Mouse (Mus musculus) liver, embryonic 11.5 days (tissue): Measurements from ENCODE around the gene Tmem200a. TPM values are rescaled to one million over a fixed set of nuclear protein-coding genes. Genes with fewer than 3 reads are reported as not detected.
A peak's percentile ranks its signal among the peaks of the same experiment; 100 is the strongest.

ENCODE experiments used
- ATAC-seq: fragments of 200-750 bp; cut with Nextera tagmentation; replicated peaks from 2 replicates; pipeline ENCODE4 v1.8.0; 2017; ENCODE audit warnings: moderate number of reproducible peaks, mild to moderate bottlenecking, moderate TSS enrichment, moderate library complexity; ENCODE audit not compliant: low FRiP score
- DNase-seq: peaks from one replicate; pipeline ENCODE4 v3.0.0-alpha.2; 2017; ENCODE audit warnings: low spot score
- H3K27ac ChIP-seq: fragments of 300-500 bp; sonication (generic); 2 replicates; pipeline ENCODE4 v1.5.1; 2014; ENCODE audit warnings: mild to moderate bottlenecking, low read depth, low read length, control low read depth
- H3K27me3 ChIP-seq: fragments of 300-500 bp; sonication (generic); replicated peaks from 2 replicates; pipeline ENCODE4 v1.6.1; 2014; ENCODE audit warnings: low read length, mixed read lengths; ENCODE audit not compliant: control insufficient read depth, insufficient read depth
- H3K36me3 ChIP-seq: fragments of 300-500 bp; sonication (generic); 2 replicates; pipeline ENCODE4 v1.6.1; 2014; ENCODE audit warnings: mild to moderate bottlenecking, low read length, moderate library complexity, mixed read lengths; ENCODE audit not compliant: control insufficient read depth, insufficient read depth
- H3K4me1 ChIP-seq: fragments of 300-500 bp; sonication (generic); replicated peaks from 2 replicates; pipeline ENCODE4 v1.6.1; 2014; ENCODE audit warnings: low read length, mixed read lengths; ENCODE audit not compliant: control insufficient read depth, insufficient read depth
- H3K4me2 ChIP-seq: fragments of 300-500 bp; sonication (generic); 2 replicates; pipeline ENCODE4 v1.6.1; 2014; ENCODE audit warnings: mild to moderate bottlenecking, control low read depth, moderate library complexity
- H3K4me3 ChIP-seq: fragments of 300-500 bp; sonication (generic); 2 replicates; pipeline ENCODE4 v1.5.1; 2014; ENCODE audit warnings: low read depth, low read length, control low read depth
- H3K9ac ChIP-seq: fragments of 300-500 bp; sonication (generic); 2 replicates; pipeline ENCODE4 v1.6.1; 2014; ENCODE audit warnings: low read depth, low read length, control low read depth
- H3K9me3 ChIP-seq: fragments of 300-500 bp; sonication (generic); 2 replicates; pipeline ENCODE4 v1.6.1; 2016; ENCODE audit warnings: low read length, inconsistent platforms, mixed read lengths; ENCODE audit not compliant: control insufficient read depth
- WGBS: fragments of 180-500 bp; shearing (Covaris S2); extraction: QIAGEN DNeasy Blood & Tissue Kit; methylation state at CpG from one replicate; pipeline ENCODE4 v1.1.7; 2014; 5-methylcytosine and 5-hydroxymethylcytosine counted together
- polyA plus RNA-seq: library from polyadenylated mRNA; unstranded; fragments of >200 nt; fragmentation: Nextera tagmentation; extraction: Ambion mirVana; gene quantifications from 2 replicates; pipeline ENCODE4 v1.2.1, GENCODE M21; 2014

Gene Tmem200a
- polyA plus RNA-seq, 1 experiment from 2014 or later = 2.1 TPM

DNA sequence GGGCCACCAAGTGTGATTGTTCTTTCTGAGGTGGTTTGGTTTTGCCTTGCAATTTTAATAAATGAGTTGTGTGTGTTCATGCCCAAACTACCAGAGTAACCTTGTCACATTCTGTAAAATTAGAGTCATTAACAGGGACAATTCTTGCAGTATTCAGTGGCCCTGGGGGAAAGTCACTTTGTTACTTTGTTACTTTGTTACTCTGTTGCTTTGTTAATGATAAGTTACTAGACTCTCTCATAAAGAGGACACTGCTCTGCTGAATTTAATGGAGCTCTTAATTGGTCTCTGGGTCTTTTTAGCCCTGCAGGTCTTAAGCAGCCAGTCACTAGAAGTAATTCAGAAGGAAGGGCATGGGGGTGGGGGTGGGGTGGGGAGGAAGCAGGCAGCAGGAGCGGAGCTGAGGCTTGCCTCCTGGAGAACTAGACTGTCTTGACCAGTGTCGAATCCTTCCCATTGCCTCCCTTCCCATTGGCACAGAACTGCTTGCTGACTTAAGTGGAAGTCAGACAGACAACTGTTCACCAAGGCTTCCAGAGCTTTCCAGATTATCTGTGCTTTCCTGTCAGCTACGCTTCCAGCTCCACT, 124.1 kb downstream of the Tmem200a start:
- ATAC-seq = no peak
- 62% methylated on average over 3 of the region's 3 CpGs for WGBS
- DNase-seq = no peak
- Histone ChIP-seq H3K4me3 (no peak overlapping the region), H3K4me2 (no peak overlapping the region), H3K27ac (no peak overlapping the region), H3K9me3 (no peaks in the 10 kb centered on the region), H3K36me3 (no peaks in the 10 kb centered on the region), H3K9ac (no peak overlapping the region), H3K4me1 (no peaks in the 10 kb centered on the region), H3K27me3 (no peaks in the 10 kb centered on the region)

DNA sequence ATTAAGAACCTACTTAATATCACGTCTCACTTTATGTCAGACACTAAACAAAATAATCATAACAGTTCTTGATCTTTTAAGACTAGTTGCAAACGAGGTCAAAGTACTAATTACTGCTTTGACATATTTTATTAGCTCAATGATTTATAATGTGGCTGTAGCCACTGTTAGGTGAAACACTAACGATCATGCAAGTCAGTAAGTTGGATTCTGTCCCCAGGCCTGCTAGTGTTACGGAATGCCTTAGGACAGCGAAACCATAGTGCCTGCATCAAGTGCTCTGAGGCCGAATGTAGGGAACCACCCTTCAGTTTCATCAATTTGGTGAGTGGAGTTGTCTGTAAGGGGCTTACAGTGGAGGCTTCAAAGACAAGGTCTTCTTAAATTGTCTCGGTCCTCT, 126.0 kb downstream of the Tmem200a start:
- DNase-seq = no peak
- Histone ChIP-seq H3K27me3 (no peaks in the 10 kb centered on the region), H3K9me3 (no peaks in the 10 kb centered on the region), H3K27ac (no peak overlapping the region), H3K4me2 (no peak overlapping the region), H3K9ac (no peak overlapping the region), H3K4me1 (no peaks in the 10 kb centered on the region), H3K36me3 (no peaks in the 10 kb centered on the region), H3K4me3 (no peak overlapping the region)
- no peak for ATAC-seq
- WGBS = 70% methylated on average over 7 of the region's 7 CpGs

DNA sequence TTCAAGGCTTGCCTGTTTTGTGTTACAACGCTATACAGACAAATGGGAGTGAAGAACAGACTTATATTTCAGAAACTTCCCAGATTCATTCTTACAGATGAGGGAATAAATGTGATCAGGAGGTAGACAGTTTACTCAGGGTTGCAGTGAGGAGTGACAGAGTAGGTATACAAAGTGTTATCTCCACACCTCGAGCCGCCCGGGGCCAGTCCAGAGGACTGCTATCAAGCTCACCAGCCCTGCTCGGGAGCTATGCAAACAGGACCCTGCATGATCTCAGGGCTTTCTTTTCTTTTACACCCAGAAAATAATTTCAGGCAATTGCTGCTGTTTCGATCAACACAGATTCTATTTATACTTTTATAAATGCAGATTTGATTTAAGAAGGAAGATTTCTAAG, 126.7 kb downstream of the Tmem200a start:
- WGBS = 52% methylated on average over 6 of the region's 6 CpGs
- no peak overlapping the region for H3K27ac ChIP-seq
- ATAC-seq = no peak
- H3K4me3 ChIP-seq = no peak overlapping the region
- no peak overlapping the region for H3K4me2 ChIP-seq
- H3K9me3 ChIP-seq = no peaks in the 10 kb centered on the region
- no peaks in the 10 kb centered on the region for H3K27me3 ChIP-seq
- no peak for DNase-seq
- H3K4me1 ChIP-seq = no peaks in the 10 kb centered on the region
- no peaks in the 10 kb centered on the region for H3K36me3 ChIP-seq
- H3K9ac ChIP-seq = no peak overlapping the region

DNA sequence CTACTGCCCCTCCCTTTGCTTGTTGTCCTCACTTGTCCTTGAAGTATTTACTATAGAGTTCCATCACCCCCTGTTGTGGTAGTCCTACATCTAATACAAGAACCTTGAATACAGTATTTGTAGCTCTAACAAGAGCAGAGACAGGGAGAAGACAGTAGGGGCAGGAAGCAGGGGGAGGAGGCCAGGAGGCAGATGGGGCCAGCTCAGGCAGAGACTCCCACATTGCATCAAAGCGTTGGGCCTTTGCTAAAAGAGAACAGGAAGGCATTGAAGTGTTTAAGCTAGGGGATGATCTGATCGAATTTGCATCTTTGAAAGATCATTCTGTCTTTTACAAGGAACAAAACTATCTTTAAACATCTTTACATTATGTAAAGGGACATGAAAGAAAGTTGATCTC, 133.0 kb downstream of the Tmem200a start:
- H3K36me3 ChIP-seq = no peaks in the 10 kb centered on the region
- DNase-seq = no peak
- H3K27ac ChIP-seq = no peak overlapping the region
- H3K9me3 ChIP-seq = no peaks in the 10 kb centered on the region
- ATAC-seq = no peak
- no peak overlapping the region for H3K4me2 ChIP-seq
- H3K4me1 ChIP-seq = no peaks in the 10 kb centered on the region
- WGBS = 60% methylated on average over 2 of the region's 2 CpGs
- no peak overlapping the region for H3K4me3 ChIP-seq
- H3K27me3 ChIP-seq = no peaks in the 10 kb centered on the region
- no peak overlapping the region for H3K9ac ChIP-seq

DNA sequence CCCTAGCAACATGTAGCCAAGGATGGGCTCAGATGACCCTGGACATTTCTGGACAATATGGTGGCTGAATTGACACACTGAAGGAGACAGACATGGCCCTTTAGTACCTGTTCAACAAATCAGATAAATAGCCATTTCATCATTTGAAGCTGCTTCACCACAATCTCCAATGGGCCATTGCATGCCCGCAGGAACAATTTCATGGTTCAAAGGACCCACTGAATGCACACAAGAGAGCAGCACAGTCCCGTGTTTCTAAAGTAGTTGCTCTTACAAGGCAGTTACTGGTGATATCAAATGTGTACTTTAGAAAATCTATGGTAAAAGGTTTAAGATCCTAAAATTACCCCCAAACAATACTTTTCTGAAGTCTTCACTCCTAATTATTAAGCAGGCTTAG, 134.2 kb downstream of the Tmem200a start:
- DNase-seq (no peak), ATAC-seq (no peak)
- Histone ChIP-seq H3K4me1 (no peaks in the 10 kb centered on the region), H3K36me3 (no peaks in the 10 kb centered on the region), H3K27me3 (no peaks in the 10 kb centered on the region), H3K4me3 (no peak overlapping the region), H3K9ac (no peak overlapping the region), H3K4me2 (no peak overlapping the region), H3K9me3 (no peaks in the 10 kb centered on the region), H3K27ac (no peak overlapping the region)
- WGBS = 76% methylated on average over 2 of the region's 2 CpGs

DNA sequence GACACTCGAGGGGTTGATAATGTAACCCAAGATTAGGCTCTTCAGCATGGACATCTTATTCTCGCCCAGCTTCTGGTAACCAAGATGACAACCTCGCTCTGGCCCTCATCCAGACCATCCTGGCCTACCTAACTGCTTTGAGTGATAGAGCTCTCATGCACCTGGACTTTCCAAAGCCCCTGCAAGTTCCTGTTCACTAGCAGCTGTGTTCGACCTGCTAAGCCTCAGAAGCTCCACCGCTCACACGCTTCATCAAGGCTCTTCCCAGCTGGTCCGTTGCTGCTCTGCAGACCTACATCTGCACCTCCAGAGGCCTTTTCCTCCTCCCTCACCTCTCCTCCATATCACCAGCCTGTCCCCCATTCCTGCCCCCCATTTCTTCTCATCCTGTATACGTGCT, 147.1 kb downstream of the Tmem200a start:
- 77% methylated on average over 8 of the region's 8 CpGs for WGBS
- H3K4me3 ChIP-seq = no peak overlapping the region
- DNase-seq = no peak

DNA sequence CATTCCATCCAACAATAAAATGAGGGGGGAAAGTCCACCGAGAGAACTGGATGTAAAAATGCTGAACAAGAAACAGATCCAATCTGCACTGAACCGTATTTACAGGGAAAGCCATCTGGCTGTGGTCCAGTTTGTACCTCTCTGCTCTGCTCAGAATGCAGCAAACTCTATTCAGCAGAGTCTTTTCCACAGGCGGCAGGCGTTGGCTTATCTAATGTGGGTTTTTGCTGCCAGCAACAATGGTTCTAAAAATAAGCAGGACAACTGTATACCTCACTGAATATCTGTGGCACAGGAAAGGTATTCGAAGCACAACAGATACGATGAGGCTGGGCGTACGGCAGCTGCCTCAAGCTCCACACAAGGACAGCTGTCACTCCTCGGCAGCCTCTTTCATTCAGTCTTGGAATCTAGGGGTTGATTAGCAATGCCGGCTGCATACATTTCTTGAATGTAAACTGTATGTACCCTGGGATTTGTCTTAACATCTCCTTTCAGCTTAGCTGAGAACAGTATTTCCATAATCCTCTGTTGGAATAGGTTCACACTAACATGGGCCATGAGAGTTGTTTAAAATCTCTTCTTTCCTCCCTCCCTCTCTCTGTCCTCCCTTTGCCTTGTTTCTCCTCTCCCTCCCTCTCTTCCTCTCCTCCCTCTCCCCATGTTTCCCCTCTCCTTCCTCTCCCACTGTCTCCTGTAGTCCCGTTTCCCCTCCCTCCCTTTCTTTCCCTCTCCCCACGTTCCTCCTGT, 149.3 kb downstream of the Tmem200a start:
- no peak overlapping the region for H3K4me2 ChIP-seq
- no peak overlapping the region for H3K9ac ChIP-seq

More for the DNA sequence above, 147.1 kb downstream of the Tmem200a start:
- no peak overlapping the region for H3K9ac ChIP-seq
- no peak overlapping the region for H3K27ac ChIP-seq
- no peaks in the 10 kb centered on the region for H3K27me3 ChIP-seq
- H3K9me3 ChIP-seq = no peaks in the 10 kb centered on the region
- no peaks in the 10 kb centered on the region for H3K4me1 ChIP-seq
- no peaks in the 10 kb centered on the region for H3K36me3 ChIP-seq
- no peak for ATAC-seq
- no peak overlapping the region for H3K4me2 ChIP-seq

DNA sequence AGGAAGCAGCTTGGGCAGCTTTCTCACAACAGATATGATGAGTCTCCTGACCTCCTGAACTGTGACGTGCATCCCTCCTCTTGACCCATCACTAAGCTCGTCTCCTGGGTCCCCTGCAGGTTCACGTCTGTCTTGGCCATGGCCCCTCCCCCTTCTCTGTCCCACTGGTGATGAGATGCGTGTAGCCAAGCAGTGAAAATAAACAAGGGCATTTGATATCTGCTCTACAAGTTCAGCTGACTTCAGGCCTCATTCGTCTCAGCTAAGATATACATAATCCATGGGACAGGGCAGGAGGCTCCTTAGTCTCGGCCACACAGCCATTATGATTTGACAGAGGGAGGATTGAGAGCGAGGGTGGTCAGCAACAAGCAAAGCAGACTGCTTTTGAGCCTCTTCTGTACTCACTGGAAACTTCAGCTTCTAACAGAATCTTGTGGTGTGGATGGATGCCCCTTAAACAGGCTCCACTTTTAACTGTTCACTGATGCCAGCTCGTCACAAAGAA, 149.9 kb downstream of the Tmem200a start:
- Histone ChIP-seq H3K4me1 (no peaks in the 10 kb centered on the region), H3K4me3 (no peak overlapping the region), H3K36me3 (no peaks in the 10 kb centered on the region), H3K27ac (no peak overlapping the region), H3K9ac (no peak overlapping the region), H3K27me3 (no peaks in the 10 kb centered on the region), H3K9me3 (no peaks in the 10 kb centered on the region), H3K4me2 (no peak overlapping the region)
- DNase-seq (no peak), ATAC-seq (peak; percentile 26; the same call in 1 of the 2 replicates)
- 36% methylated on average over 8 of the region's 8 CpGs for WGBS

More for the DNA sequence above, 149.3 kb downstream of the Tmem200a start:
- DNase-seq (no peak), ATAC-seq (no peak)
- Histone ChIP-seq H3K4me3 (no peak overlapping the region), H3K27ac (no peak overlapping the region), H3K9me3 (no peaks in the 10 kb centered on the region), H3K27me3 (no peaks in the 10 kb centered on the region), H3K4me1 (no peaks in the 10 kb centered on the region), H3K36me3 (no peaks in the 10 kb centered on the region)
- WGBS = 46% methylated on average over 12 of the region's 12 CpGs

DNA sequence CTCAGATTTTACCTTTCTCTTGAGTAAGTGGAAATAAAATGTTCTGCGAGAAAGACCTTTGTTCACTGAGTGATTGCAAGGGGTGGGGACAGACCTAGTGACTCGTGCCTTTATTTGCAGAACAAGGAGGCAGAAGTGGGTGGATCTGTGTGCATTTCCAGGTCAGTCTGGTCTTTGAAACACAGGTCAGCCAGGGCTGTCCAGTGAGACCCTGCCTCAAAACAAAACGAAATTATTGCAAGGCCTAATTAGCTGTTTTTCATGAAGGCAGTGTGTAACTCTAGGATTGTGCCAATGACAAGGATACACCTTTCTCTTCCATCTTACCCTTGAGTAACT, 150.4 kb downstream of the Tmem200a start:
- no peaks in the 10 kb centered on the region for H3K36me3 ChIP-seq
- 0 out of 2 replicates have a peak, but pooled peaks have one; percentile 45 for ATAC-seq
- H3K4me1 ChIP-seq = no peaks in the 10 kb centered on the region
- H3K4me2 ChIP-seq = no peak overlapping the region
- no peak overlapping the region for H3K9ac ChIP-seq
- 57% methylated on average over 3 of the region's 3 CpGs for WGBS
- no peaks in the 10 kb centered on the region for H3K9me3 ChIP-seq
- no peak for DNase-seq
- H3K4me3 ChIP-seq = no peak overlapping the region
- no peaks in the 10 kb centered on the region for H3K27me3 ChIP-seq
- H3K27ac ChIP-seq = no peak overlapping the region
